Mouse (Mus musculus): ENCODE results near the gene Pih1d1.

Pih1d1 gene

GRCm38 (mm10) chr7:45191803-45192363, 37.8 kb downstream of the Pih1d1 start:
- no peak for DNase-seq (ENCODE audit: low read depth, low spot score)

DNA sequence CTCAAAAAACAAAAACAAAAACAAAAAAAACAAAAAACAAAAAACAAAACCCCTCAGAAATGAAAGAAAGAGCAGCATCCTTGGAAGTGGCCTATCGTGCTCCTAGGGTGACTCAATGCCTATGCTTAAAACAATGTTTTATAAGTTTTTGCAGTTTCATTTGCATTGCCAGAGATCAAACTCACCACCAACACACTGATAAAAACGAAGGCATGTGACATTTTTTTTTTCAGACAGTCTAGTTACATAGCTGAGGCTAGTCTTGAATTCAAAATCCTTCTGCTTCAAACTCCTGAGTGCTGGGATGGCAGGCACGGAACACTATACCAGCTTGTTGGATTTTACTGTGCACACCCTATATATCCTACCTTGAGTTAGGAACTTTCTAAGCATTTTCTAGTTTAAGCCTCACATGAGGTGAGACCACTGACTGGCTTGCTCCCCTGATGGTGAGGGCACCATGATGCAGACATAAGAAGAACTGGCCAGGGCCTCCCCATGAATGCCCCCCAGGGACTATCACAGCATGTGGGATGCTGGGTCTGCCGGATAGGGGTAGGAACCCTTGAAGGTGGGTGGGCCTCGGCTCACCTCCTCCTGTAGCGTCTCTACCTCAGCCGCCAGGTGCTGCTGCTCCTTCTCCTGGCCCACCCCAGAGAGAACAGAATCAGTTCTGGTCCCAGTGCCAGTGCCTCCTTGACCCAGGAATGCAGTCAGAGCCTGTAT, 38.6 kb downstream of the Pih1d1 start:
- no peak for DNase-seq (ENCODE audit: low read depth, low spot score)

DNA sequence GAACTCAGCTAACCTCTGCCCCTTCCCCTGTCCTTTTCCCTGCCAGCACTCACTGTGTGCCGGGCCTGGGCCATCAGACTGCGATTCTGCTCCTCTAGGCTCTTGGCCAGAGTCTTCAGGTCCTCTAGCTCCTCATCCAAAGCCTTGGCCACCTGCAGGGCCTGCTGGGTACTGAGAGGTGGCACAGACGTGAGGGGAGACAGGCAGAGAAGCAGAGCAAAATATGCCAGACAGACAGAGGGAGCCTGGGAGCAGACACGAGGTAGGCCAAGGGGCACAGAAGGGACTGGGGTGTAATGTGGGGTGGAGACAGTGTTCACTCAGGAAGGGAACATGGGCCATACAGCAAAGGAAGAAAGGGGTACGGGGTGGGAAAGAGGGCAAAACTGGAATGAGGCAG, 39.3 kb downstream of the Pih1d1 start:
- no peak for DNase-seq (ENCODE audit: low read depth, low spot score)

DNA sequence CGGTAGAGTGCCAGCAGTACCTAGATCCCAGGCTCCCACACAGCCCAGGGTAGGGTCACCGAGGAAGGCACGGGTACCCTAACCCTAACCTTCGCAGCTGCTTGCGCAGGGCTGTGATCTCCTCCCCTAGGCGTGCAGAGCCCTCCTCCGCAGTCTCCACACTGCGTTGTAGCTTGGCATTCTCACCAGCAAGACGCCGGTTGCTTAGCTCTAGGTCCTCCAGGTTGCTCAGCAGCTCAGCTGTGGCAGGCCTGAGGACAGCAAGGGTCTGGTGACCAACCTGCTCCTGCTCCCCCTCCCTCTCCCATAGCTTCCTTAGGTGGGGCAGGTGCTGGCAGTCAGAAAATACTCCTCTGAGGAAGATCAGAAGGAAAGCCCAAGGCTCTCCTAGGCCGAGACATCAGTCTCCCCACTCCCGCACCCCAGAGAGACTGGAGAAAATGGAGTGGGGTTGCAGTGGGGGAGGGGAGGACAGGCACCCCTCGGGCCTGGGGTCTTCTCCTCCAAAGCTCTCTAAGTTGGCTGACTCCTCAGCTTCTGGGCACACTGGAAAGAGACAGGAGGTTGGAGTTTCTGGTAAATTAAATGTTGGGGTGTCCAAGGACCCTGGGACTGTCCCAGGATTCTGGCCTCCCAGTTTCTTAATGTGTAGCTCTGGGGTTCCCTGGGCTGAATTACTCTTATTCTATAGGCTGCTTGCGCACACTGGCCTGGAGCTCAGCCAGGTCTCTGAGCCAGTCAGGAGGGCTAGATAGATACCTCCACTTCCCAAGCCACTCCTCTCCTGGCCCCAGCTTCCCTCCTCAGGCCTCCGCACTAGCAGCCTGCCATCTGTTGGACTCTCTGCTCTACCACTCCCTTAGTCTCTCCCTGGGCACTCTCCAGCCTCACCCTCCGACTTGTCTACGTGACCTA, 40.0 kb downstream of the Pih1d1 start:
- no peak for DNase-seq (ENCODE audit: low read depth, low spot score)

DNA sequence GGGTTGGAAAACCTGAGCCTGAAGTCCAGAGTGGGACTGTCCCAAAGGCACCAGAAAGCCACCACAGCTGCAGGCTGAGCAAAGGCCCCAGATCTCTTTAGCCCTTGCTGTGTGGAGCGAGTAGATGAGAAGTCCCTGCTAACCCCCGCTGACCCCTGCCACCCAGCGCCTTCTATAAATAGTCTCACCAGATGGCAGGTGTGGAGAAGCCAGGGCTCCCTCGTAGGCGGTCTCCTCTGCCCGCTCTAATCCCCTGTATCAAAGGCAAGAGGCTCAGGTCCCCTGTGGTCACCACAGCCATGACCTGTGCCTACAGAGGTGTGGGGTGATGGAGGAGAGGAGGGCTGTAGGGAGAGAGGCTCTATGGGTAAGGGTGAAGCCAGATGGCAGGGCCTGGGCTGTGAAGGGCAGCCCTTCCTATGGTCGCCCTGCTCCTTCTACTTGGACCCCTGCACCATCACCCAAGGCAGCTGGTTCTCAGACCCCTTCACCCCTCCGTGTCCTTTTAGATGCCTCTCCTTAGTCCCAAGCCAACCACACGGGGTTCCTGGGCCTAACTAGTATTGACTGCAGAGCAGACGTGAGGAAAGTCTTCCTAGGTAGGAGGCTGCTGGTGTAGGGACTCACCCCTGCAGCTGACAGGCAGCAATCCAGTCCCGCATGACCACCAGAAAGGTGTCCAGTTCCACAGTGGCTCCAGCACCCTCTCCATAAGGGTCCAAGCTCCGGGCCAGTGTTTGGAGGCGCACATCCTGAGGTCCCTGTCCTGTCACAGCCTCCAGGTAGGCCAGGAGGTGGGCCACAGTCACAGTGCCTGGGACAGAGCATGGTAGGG, 41.5 kb downstream of the Pih1d1 start:
- DNase-seq (ENCODE audit: low read depth, low spot score): no peak

- no peak for DNase-seq (ENCODE audit: low read depth, low spot score)
Measured at GRCm38 (mm10) chr7:45196176-45196535, 42.1 kb downstream of the Pih1d1 start.

GRCm38 (mm10) chr7:45196994-45197393, 42.9 kb downstream of the Pih1d1 start:
- DNase-seq (ENCODE audit: low read depth, low spot score): no peak

GRCm38 (mm10) chr7:45198435-45198834, 44.3 kb downstream of the Pih1d1 start:
- no peak for DNase-seq (ENCODE audit: low read depth, low spot score)

DNA sequence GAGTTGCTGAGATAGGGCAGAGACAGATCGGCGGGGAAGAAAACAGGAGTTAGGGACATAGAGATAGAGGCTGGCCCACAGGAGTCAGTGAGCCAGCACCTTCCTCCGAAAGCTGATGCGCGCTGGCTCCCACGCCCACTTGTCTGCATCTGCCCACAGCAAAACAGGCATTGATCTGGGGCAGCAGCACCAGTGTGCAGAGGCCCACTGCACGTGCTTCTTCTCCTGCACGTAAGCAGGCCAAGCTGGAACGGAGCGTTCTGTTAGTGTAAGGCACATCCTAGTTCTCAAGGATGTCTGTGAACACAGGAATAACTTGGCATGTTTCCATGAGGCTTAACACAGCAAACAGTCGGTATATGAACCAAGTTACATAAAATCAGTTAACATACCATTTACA, 44.9 kb downstream of the Pih1d1 start:
- no peak for DNase-seq (ENCODE audit: low read depth, low spot score)

GRCm38 (mm10) chr7:45202654-45203053, 48.6 kb downstream of the Pih1d1 start:
- no peak for DNase-seq (ENCODE audit: low read depth, low spot score)

DNA sequence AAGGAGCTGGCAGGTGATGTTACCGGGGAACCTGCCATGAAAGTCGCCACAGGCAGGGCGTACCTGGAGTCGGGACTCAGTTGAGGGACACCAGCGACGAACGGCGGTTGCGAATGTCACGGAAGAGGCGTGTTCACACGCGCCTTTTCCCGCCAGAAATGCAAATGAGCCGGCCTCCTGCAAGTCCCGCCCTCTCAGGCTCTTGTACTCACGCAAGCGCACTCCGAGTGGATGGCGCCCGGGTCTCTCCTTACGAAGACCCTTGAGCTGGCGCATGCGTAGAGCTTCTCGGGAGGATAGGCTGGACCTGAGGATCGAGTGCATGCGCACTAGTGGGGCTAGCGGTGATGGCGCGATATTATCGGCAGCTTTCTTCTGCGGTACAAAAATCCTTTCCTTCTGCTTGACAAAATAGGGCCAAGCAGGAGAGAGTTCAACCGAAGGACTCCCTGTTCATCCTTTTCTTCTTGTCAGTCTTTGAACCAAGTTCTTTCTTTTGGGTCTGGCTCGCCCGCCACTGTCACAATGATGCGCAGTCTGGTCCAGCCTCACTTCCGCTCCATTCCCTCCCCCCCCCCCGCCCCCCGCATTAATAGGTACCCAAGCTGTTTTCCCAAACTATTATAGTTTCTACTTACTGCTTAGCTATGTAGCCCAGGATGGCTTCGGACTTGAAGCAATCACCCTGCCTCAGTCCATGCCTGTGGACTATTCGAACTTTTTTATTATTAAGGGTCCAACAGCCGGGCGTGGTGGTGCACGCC, 50.5 kb downstream of the Pih1d1 start, which contains the start of gene Ccdc155:
Ccdc155 (minus strand) TSS at position 513 of the 764 bp plus-strand sequence.
- DNase-seq (ENCODE audit: low read depth, low spot score): peak; percentile 97

- no peak for DNase-seq (ENCODE audit: low read depth, low spot score)
Measured at GRCm38 (mm10) chr7:45208260-45208659, 54.2 kb downstream of the Pih1d1 start.

Measured in WW6 (cell line).